Mouse (Mus musculus) embryonic facial prominence, embryonic 13.5 days (tissue): ENCODE results near the gene Tex26. TPM values are rescaled to one million over a fixed set of nuclear protein-coding genes. Genes with fewer than 3 reads are reported as not detected.

Experiments
- ATAC-seq: fragments of 200-750 bp; cut with Nextera tagmentation; 2 replicates; pipeline ENCODE4 v1.8.0; 2017; ENCODE audit warnings: low read depth; ENCODE audit not compliant: insufficient number of reproducible peaks, insufficient read depth, low FRiP score, low TSS enrichment
- H3K27ac ChIP-seq: fragments of 300-500 bp; sonication (generic); 2 replicates; pipeline ENCODE4 v1.5.1; 2015; ENCODE audit warnings: moderate library complexity, mild to moderate bottlenecking, inconsistent platforms
- H3K27me3 ChIP-seq: fragments of 300-500 bp; sonication (generic); 2 replicates; pipeline ENCODE4 v1.6.1; 2015; ENCODE audit warnings: mild to moderate bottlenecking, inconsistent platforms
- H3K36me3 ChIP-seq: fragments of 300-500 bp; sonication (generic); 2 replicates; pipeline ENCODE4 v1.6.1; 2015; ENCODE audit warnings: mild to moderate bottlenecking, inconsistent platforms
- H3K4me1 ChIP-seq: fragments of 300-500 bp; sonication (generic); 2 replicates; pipeline ENCODE4 v1.6.1; 2015; ENCODE audit warnings: inconsistent platforms
- H3K4me2 ChIP-seq: fragments of 300-500 bp; sonication (generic); 2 replicates; pipeline ENCODE4 v1.6.1; 2015; ENCODE audit warnings: moderate library complexity, mild to moderate bottlenecking, inconsistent platforms
- H3K4me3 ChIP-seq: fragments of 300-500 bp; sonication (generic); 2 replicates; pipeline ENCODE4 v1.5.1; 2015; ENCODE audit warnings: mild to moderate bottlenecking, inconsistent platforms
- H3K9ac ChIP-seq: fragments of 300-500 bp; sonication (generic); 2 replicates; pipeline ENCODE4 v1.6.1; 2015; ENCODE audit warnings: mild to moderate bottlenecking, inconsistent platforms
- H3K9me3 ChIP-seq: fragments of 300-500 bp; sonication (generic); 2 replicates; pipeline ENCODE4 v1.6.1; 2016; ENCODE audit warnings: inconsistent platforms
- WGBS: fragments of 180-500 bp; shearing (Covaris S2); methylation state at CpG from one replicate; pipeline ENCODE4 v1.1.7; 2015; ENCODE audit warnings: mixed read lengths; 5-methylcytosine and 5-hydroxymethylcytosine counted together
- polyA plus RNA-seq: library from polyadenylated mRNA; unstranded; fragments of >200 nt; fragmentation: Nextera tagmentation; extraction: Ambion mirVana; gene quantifications from 2 replicates; pipeline ENCODE4 v1.2.1, GENCODE M21; 2015

Tex26 gene
- polyA plus RNA-seq, 1 experiment from 2014 or later = 0.34 TPM

DNA sequence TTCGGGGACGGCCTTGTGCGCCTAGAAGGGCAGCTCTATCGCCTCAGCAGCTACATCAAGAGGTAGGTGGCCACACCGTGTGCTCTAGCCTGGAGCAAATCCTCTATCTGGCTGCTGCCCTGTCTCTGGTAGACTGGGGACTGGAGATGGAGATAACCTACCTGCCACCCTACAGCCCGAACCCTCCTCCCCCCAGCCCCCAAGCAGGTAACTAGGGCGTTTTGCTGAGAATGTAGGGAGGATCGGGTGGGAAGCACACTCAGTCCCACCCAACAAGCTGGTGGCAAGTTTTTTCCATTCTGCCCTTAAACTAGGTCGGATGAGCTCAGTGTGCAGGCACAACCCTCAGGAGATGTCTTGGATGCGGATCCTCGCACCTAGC is 27.3 kb upstream of the Tex26 start:
- Histone ChIP-seq H3K9me3 (peaks cover 3% of the 10 kb centered on the region; the same call in 1 of the 2 replicates), H3K4me3 (peak overlapping the region; percentile 41), H3K36me3 (no peaks in the 10 kb centered on the region), H3K4me1 (peaks cover 16% of the 10 kb centered on the region), H3K9ac (peak overlapping the region; percentile 64), H3K4me2 (peak overlapping the region; percentile 74), H3K27me3 (peaks cover 29% of the 10 kb centered on the region), H3K27ac (no peak overlapping the region)
- peak; percentile 34; the same call in 1 of the 2 replicates for ATAC-seq
- 31% methylated on average over 11 of the region's 11 CpGs for WGBS

DNA sequence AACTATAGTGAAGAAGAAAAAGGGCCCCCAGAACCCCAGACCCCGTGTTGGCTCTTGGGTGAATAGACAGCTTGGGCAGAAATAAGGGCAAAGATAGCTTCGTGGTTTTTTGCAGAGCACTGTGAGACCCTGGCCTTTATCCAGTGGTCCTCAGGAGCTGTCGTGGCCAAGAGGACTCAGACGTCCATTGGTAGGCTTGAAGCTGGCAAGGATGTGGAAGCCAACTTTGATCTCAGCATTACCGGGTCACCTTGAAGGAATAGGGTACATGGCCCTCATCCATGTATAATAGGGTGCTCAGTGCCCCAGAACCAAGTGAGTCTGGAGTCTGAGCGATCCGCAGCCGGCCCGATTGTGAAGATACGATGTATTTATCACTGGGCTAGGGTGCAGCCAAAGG is 26.8 kb upstream of the Tex26 start:
- peaks cover under 1% of the 10 kb centered on the region; the same call in 1 of the 2 replicates for H3K9me3 ChIP-seq
- H3K4me2 ChIP-seq = no peak overlapping the region
- no peak overlapping the region for H3K4me3 ChIP-seq
- WGBS = 92% methylated on average over 10 of the region's 10 CpGs
- peaks cover 16% of the 10 kb centered on the region for H3K4me1 ChIP-seq
- H3K9ac ChIP-seq = no peak overlapping the region
- H3K36me3 ChIP-seq = no peaks in the 10 kb centered on the region
- peaks cover 29% of the 10 kb centered on the region for H3K27me3 ChIP-seq
- no peak for ATAC-seq
- no peak overlapping the region for H3K27ac ChIP-seq

DNA sequence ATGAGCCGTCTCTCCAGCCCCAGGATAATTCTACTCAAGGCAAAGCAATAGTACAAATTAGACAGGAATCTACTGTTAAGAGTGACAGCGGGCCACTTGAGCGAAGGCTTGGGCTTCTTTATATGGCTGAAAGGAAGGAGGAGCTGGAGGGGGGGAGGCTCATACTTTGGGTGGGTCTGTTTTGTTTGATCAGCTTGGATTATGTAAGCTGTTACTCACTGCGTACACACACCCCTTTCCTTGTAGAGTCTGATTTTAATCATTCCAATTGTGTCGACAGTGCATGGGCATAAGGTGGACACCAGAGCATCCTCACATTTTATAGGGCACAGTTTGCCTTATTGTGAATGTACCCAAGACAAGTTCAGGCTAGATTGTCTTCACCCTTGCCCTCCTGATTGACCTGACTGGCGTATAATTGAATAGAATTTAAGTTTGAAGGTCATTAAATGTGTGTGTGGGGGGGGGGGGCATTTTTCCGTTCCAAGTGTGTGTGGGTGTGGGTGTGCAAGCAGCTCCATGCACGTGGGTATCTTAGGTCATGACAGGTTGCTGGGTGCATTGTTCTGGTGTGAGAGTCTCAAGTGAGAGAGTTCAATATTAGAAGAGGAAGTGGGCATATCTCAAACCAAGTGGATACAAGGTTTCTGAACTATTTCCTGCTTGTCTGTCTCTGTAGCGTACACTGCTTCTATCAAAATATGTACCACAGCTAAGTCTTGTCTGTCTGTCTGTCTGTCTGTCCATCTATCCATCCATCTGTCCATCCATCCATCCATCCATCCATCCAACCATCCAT is 24.9 kb upstream of the Tex26 start:
- Histone ChIP-seq H3K9me3 (no peaks in the 10 kb centered on the region), H3K27me3 (peaks cover 25% of the 10 kb centered on the region), H3K27ac (no peak overlapping the region), H3K9ac (no peak overlapping the region), H3K4me3 (no peak overlapping the region), H3K4me1 (peaks cover 16% of the 10 kb centered on the region), H3K4me2 (no peak overlapping the region), H3K36me3 (no peaks in the 10 kb centered on the region)
- WGBS = 66% methylated on average over 9 of the region's 9 CpGs
- ATAC-seq = no peak

DNA sequence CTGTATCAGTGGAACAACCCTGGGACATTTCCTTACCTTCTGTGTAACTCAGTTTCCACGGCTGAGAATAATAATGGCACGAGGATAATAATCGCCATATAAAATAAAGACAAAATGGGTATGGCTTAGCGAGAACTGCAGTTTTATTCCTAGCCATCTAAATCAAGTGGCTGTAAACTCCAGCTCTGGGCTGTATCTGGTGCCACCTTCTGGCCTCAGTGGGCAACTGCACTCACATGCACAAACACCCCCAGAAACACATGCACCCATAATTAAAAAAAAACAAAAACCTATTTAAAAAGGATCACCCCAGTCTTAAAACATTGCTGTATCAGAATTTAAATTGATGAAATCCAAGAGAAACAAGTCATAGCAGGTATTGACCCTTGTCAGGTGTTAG is 22.1 kb upstream of the Tex26 start:
- peaks cover 1% of the 10 kb centered on the region for H3K4me1 ChIP-seq
- H3K4me2 ChIP-seq = no peak overlapping the region
- peaks cover 8% of the 10 kb centered on the region for H3K27me3 ChIP-seq
- no peaks in the 10 kb centered on the region for H3K36me3 ChIP-seq
- H3K9me3 ChIP-seq = no peaks in the 10 kb centered on the region
- no peak overlapping the region for H3K27ac ChIP-seq
- no peak for ATAC-seq
- H3K9ac ChIP-seq = no peak overlapping the region
- no peak overlapping the region for H3K4me3 ChIP-seq
- 95% methylated on average over 4 of the region's 4 CpGs for WGBS

DNA sequence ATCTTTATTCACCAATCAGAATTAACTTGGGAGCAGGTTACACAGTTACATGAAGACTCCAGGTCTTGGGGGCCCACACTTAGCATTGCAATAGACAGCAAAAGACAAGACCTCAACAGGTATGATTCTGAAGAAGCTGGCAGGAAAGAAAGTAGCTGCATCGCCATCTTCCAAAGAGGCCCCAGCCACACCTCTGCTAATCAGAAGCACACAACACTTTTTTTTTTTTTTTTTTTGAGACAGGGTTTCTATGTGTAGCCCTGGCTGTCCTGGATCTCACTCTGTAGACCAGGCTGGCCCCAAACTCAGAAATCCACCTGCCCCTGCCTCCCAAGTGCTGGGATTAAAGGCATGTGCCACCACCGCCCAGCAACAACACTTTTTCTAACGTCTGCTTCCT is 12.9 kb upstream of the Tex26 start:
- Histone ChIP-seq H3K27me3 (no peaks in the 10 kb centered on the region), H3K4me1 (peaks cover 23% of the 10 kb centered on the region), H3K4me2 (no peak overlapping the region), H3K36me3 (no peaks in the 10 kb centered on the region), H3K4me3 (no peak overlapping the region), H3K9me3 (no peaks in the 10 kb centered on the region), H3K9ac (no peak overlapping the region), H3K27ac (no peak overlapping the region)
- ATAC-seq = no peak
- WGBS = 94% methylated on average over 3 of the region's 3 CpGs

DNA sequence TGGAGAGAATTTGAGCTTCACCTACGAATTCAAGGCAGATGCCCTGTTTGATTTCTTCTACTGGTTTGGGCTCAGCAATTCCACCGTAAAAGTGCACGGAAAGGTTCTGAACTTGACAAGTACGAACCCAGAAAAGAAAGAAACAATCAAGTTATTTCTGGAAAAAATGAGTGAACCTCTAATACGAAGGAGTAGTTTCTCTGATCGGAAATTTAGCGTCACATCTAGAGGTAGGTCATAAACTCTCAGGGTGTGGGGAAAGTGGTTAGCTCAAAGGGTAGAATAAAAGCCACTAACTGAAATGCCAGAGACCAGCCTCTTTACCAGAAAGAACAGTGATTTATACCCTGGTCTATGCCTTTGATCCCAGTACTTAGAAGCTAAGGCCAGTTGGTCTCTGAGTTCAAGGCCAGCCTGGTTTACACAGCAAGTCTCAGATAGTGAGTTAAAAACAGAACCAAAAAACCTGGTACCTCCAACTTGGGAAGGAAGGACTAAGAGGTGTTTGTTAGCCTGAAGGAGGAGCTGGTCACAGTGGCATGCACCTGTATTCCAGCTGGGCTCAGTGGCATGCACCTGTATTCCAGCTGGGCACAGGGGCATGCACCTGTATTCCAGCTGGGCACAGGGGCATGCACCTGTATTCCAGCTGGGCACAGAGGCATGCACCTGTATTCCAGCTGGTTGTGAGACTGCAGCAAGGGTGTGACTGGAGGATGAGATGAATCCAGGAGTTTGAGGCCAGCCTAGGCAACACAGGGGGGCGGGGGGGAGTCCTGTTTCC is 12.0 kb upstream of the Tex26 start:
- 91% methylated on average over 8 of the region's 8 CpGs for WGBS

DNA sequence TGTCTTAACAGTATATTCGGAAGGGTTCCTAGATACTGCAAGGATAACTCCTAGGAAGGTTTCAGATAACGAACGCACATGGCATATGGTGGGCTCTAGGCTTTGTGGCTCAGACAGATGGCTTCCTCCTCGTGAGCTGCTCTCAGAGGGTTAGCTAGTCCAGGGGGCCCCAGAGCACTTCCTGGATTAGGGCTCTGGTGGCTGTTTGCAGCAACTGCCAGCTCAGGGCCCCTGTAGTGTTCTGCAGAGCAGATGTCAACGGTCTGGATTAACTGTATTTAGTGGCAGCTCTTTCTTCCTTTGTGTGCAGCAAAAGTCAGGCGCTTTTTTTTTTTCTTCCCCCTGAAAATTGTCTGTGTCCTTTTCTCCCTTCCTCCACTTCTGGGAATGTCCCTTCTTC is 11.1 kb upstream of the Tex26 start:
- WGBS = 4% methylated on average over 6 of the region's 6 CpGs
- Histone ChIP-seq H3K9me3 (no peaks in the 10 kb centered on the region), H3K27ac (peak overlapping the region; percentile 80), H3K9ac (0 out of 2 replicates have a peak overlapping the region, but pooled peaks have one; percentile 6), H3K4me1 (peaks cover 23% of the 10 kb centered on the region), H3K4me2 (peak overlapping the region; percentile 27), H3K36me3 (no peaks in the 10 kb centered on the region), H3K4me3 (no peak overlapping the region), H3K27me3 (no peaks in the 10 kb centered on the region)
- peak; percentile 64; the same call in 1 of the 2 replicates for ATAC-seq

More for the DNA sequence above, 12.0 kb upstream of the Tex26 start:
- Histone ChIP-seq H3K9me3 (no peaks in the 10 kb centered on the region), H3K4me3 (no peak overlapping the region), H3K9ac (no peak overlapping the region), H3K4me2 (no peak overlapping the region), H3K4me1 (peaks cover 23% of the 10 kb centered on the region), H3K27ac (no peak overlapping the region), H3K36me3 (no peaks in the 10 kb centered on the region), H3K27me3 (no peaks in the 10 kb centered on the region)
- ATAC-seq = no peak

DNA sequence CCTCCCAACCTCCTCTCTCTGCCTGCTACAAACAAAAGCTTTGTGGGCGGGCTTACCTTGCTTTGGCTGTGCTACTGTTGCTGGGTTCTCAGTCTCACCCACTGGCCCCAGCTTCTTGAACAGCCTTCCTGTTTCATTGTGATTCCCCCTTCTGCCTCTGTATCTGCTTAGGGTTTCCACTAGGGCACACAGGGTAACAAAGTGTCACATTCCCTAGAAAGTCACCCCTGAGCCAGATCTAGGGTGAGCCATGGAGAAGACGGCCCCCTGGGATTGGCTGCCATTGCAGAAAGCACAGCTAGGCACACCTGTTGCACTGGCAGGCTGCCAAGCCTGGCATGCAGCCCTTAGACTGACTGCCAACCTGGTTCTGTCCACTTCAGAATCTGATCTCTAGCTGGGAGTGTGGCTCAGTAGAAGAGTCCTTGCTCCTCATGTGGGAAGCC is 10.6 kb upstream of the Tex26 start:
- no peak for ATAC-seq
- WGBS = 37% methylated on average over 2 of the region's 2 CpGs
- H3K4me2 ChIP-seq = peak overlapping the region; percentile 27; the same call in 1 of the 2 replicates

DNA sequence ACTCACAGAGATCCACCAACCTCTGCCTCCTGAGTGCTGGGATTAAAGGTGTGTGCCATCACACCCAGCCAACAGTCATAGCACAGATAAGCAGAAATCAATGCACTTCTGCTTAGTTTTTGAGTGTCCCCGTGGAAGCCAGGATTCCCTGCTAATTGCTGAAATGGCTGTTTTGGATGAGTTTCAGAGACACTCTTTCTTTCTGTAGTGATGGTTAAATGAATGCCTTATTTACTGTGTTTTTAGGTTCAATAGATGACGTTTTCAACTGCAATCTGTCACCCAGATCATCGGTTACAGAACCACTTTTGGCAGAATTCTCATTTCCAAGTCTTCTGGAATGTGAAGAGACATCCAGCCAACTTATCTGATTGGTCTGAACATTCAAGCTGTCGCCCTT is 9.9 kb upstream of the Tex26 start:
- H3K4me2 ChIP-seq = no peak overlapping the region
- no peak overlapping the region for H3K27ac ChIP-seq
- no peak for ATAC-seq
- H3K36me3 ChIP-seq = no peaks in the 10 kb centered on the region
- WGBS = 76% methylated on average over 4 of the region's 4 CpGs
- no peaks in the 10 kb centered on the region for H3K27me3 ChIP-seq
- H3K4me3 ChIP-seq = no peak overlapping the region
- H3K9ac ChIP-seq = no peak overlapping the region
- H3K9me3 ChIP-seq = no peaks in the 10 kb centered on the region
- peaks cover 23% of the 10 kb centered on the region for H3K4me1 ChIP-seq

More for the DNA sequence above, 10.6 kb upstream of the Tex26 start:
- no peak overlapping the region for H3K4me3 ChIP-seq
- peaks cover 23% of the 10 kb centered on the region for H3K4me1 ChIP-seq
- H3K9me3 ChIP-seq = no peaks in the 10 kb centered on the region
- no peaks in the 10 kb centered on the region for H3K27me3 ChIP-seq
- H3K36me3 ChIP-seq = no peaks in the 10 kb centered on the region
- H3K9ac ChIP-seq = no peak overlapping the region
- H3K27ac ChIP-seq = peak overlapping the region; percentile 80

DNA sequence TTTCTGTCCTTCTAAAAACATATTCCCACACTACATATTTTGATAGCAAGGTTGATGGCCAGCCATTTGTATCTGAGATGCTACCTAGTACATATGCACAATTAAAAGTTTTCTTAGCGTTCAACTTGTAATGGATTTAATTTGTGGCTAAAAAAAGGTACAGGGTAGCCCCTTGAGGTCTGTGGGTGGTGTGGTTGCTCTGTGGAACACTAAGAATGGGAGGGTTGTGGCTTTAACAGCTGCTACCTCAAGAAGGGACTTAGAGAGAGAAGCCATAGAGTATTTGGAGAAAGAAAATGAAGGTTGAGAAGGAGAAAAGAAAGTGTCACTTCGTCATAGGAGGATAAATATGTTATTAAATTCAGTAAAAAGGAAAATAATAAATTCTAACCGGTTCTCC is 8.5 kb upstream of the Tex26 start:
- Histone ChIP-seq H3K9ac (no peak overlapping the region), H3K36me3 (no peaks in the 10 kb centered on the region), H3K4me2 (no peak overlapping the region), H3K27me3 (no peaks in the 10 kb centered on the region), H3K4me1 (peaks cover 23% of the 10 kb centered on the region), H3K27ac (no peak overlapping the region), H3K9me3 (no peaks in the 10 kb centered on the region), H3K4me3 (no peak overlapping the region)
- 85% methylated on average over 3 of the region's 3 CpGs for whole genome bisulfite sequencing
- ATAC-seq = no peak

DNA sequence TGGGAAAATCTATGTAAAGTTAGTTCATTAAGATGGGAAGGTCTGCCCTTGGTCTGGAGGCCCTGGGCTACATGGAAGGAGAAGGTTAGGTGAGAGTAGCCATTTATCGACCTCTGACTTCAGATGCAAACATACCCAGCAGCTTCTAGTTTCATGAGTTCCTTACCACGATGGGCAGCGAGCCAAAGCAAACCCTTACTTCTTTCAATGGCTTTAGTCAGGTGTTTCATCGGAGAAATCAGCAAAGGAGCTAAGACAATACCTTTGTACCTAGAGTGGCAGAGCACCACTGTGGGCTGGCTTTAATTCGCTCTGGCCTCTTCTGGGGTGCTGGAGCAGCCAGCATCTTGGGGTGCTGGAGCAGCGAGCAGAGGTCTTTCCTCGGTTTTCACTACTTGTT is 5.8 kb upstream of the Tex26 start:
- Histone ChIP-seq H3K9ac (no peak overlapping the region), H3K4me2 (peak overlapping the region; percentile 14; the same call in 1 of the 2 replicates), H3K4me3 (no peak overlapping the region), H3K36me3 (no peaks in the 10 kb centered on the region), H3K4me1 (peaks cover 19% of the 10 kb centered on the region), H3K27me3 (no peaks in the 10 kb centered on the region), H3K27ac (no peak overlapping the region), H3K9me3 (no peaks in the 10 kb centered on the region)
- WGBS = 64% methylated on average over 7 of the region's 7 CpGs
- ATAC-seq = no peak
